Mouse (Mus musculus) liver, adult (tissue): ENCODE measurements around the gene Spry1.

ENCODE experiments used
- GATA4 ChIP-seq: IDR thresholded peaks from 2 replicates; pipeline ENCODE4 v1.6.1; 2014; ENCODE audit warnings: mild to moderate bottlenecking, low read length; ENCODE audit not compliant: insufficient replicate concordance

Gene Spry1

DNA sequence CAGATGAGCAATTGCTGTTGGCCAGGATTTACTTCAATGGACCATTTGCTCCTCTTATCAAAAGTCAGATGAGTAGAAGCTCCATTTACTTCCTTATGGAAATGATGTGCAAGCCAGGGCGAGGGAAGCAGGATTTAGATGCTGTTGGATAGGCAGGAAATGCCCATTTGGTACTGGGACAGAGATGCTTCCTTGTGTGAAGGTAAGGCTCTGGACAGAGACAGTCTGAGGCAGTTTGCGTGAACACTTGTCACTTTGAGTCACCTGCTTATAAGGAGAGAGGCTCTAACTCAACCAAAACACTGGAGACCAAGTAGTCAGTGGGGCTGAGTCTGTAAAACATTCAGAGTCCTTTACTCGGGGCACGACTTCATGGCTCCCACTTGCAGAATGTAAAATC, 2.8 kb upstream of the Spry1 start:
- TF ChIP-seq GATA4 = no peak

DNA sequence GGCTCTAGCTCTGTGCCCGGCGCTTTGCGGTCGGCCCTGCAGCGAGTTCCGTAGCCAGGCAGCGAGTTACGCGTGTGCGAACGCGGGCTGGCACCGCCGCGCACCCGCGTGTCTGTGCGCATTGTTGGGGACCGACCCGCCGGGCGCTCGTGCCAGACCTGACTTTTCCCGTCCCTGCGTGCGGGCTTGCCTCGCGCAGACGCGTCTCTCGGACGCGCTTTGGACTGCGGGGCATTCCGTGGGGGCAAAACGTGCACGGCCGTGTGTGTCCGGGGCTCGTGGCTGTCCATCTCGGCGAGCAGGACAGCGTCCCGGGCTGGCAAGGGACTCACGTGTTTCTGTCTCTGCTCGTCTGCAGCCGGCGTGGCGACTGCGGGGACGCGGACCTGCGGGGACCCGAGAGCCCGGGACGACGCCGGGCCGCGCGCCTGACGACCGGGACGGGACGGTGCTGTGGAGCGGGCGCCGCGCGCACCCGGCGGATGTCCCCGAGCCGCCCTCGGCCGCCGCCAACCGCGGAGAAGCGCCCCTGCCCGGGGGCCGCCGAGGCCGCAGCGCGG, 495 bp downstream of the Spry1 start:
- no peak for TF ChIP-seq GATA4

DNA sequence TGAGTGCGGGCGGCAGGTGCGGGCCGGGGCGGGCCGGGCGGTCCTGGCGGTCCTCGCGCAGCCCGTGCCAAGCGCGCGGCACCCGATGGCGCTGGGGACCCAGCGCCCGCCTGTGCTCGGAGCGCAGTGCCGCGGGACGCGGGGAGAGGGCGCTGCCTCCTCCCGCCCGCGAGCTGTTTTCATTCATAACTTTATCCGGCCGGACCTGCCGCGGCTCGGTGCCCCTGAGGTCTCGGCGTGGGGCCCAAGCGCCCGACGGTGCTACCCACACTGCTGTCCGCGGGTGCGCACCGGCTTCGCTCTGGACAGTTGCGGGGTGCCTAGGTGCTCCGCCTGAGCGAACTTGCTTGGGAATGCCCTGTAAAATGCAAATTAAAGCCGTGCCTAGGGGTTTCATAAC, 1.1 kb downstream of the Spry1 start:
- TF ChIP-seq GATA4 = no peak

DNA sequence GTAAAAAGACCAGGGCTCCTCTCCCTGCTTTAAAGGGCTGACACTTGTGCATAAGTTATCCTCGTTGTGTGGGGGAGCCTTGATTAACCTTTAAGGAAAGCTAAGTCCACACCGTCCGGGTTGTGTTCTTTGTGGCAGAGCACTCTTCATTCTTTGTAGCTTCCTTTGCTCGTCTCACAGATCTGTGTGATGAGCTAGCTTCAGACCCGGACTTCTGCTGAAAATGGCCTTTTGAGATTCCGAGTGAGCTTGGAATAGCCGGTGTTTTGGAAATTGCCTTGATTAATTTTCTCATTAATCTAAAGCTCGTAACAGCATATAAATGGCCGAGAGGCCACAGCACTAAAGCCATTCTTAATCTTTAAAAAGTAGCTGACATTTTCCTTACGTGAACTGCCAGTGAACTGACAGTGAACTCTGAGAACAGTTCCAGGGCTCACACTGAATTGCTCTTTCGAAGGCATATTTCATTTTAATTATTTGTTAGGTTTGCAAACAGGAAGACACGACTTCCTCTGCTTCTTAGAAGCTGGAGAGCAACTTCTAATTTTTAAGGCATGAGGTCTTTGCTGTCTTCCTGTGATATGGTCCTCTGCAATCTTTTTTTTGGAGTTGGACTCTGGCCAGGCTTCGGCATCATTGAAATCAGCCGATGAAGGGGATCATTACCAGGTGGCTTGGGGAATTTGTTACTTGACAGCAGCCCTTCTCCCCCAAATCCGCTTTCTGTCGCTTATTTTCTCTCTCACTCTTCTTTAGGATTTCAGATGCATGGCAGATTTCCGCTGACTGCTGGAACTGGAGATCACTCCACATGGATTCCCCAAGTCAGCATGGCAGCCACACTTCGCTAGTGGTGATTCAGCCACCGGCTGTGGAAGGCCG, 2.3 kb downstream of the Spry1 start:
- 0 out of 2 replicates have a peak, but pooled peaks have one; percentile 29 for TF ChIP-seq GATA4

DNA sequence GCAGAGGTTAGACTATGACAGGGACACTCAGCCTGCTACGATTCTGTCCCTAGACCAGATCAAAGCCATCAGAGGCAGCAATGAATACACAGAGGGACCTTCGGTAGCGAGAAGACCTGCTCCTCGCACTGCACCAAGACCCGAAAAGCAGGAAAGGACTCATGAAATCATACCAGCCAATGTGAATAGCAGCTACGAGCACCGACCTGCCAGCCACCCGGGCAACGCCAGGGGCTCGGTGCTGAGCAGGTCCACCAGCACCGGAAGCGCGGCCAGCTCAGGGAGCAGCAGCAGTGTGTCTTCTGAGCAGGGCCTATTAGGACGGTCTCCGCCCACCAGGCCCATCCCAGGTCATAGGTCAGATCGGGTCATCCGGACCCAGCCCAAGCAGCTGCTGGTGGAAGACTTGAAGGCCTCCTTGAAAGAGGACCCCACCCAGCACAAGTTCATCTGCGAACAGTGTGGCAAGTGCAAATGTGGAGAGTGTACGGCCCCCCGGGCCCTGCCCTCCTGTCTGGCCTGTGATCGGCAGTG, 3.0 kb downstream of the Spry1 start:
- TF ChIP-seq GATA4 = no peak

DNA sequence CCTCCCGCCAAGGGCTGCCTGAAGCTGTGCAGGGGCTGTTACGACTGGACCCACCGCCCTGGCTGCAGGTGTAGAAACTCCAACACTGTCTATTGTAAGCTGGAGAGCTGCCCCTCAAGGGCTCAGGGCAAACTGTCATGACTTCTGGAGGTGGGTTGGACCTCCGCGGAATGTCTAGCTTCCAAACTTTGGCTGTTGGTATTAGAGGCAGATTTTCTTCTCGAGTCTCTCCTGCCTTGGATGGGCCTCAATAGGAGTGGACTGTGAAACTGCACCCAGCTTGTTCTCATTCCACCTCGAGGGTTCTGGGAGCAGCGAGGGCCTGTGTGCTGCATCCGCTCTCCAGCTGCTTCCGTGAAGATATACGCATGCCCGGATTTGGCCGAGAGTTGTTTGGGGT, 3.7 kb downstream of the Spry1 start:
- TF ChIP-seq GATA4 = no peak

DNA sequence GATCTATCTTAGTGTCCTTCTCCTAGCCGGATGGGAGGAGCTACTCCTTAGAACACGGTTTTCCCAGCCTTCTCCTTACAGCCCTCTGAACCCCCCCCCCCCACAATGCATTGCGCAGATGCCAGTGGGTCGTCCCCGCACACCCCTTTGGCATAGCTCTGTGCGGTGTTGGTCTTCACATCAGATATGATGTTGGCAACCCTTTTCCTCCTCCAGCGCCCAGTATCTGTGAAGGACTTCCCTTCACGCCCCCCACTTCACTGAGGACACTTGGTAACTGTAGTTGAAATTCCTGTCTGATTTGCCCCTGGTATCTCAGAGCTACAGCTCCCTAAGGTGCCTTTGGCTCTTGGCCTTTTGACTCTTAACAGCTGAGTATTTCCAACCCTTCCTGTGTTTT, 4.2 kb downstream of the Spry1 start:
- no peak for TF ChIP-seq GATA4

DNA sequence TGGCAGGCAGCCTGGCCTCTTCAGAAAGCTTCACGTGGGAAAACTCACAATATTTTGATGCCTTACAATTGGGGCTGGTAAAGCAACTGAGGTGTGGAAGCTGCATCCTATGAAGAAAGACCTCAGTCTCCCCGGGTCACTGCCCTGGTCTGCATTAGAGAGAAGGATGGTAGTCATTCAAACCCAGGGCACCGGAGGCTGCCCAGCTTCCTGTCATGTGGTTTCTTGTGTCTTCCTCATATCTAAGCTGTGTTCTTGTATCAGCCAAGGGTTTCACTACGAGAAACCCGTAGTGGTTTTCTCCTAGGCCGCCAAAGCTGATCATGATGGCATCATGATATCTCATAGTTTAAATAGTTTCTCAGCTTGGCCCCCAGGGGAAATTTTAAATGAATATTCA, 5.3 kb downstream of the Spry1 start:
- no peak for TF ChIP-seq GATA4

DNA sequence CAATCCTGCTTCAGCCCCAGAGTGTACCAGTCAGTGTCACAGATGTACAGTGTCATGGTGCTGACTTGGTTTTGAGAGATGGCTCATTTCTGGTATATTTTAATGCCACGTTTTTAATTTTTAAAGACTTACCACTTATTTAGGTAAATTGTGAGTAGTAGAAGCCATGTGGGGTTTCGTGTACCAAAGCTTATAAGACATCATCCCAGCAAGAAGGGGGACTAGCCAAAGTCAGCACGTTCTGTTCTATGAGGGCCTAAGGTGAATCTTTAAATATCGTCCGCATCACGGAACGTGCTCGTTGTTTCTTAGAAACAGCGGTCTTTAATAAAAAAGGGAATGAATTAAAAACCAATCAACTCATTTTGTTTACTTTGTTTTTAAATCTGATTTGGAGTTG, 6.5 kb downstream of the Spry1 start:
- no peak for TF ChIP-seq GATA4

DNA sequence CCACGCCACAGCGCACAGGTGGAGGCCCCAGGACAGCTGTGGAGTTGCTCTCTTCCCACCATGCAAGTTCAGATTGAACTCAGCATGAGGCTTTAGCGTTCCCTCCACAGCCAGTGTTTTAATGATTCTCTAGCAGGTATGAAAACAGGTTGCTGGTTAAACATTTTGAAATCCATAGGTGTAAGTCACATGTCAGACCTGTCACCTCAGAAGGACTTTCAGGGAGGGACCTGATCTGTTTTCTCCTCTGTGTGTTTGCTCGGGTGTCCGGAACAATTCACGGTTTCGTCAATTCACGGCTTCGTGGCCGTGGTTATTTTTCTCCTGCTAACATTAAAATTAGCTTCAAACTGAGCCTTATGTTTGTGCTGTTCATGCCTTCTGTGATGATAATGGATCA, 7.5 kb downstream of the Spry1 start:
- TF ChIP-seq GATA4 = no peak

DNA sequence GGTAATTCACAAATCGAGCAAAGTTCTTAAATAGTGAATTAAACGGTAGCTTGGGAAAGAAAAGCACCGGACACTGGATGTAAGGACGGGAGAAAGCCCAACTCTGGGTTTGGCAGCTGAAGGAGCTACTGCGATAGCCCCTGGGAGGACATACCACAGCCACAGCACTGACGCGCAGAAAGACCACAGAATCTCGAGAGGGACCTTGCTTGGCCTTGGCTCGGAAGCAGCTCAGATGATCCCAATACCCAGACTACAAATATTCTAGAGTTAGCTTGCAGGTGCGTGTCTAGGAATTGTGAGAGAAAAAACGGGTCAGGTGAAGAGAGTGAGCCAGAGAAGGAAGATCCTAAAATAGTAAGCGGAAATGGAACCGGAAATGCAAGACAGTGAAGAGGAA, 8.5 kb downstream of the Spry1 start:
- TF ChIP-seq GATA4 = no peak

DNA sequence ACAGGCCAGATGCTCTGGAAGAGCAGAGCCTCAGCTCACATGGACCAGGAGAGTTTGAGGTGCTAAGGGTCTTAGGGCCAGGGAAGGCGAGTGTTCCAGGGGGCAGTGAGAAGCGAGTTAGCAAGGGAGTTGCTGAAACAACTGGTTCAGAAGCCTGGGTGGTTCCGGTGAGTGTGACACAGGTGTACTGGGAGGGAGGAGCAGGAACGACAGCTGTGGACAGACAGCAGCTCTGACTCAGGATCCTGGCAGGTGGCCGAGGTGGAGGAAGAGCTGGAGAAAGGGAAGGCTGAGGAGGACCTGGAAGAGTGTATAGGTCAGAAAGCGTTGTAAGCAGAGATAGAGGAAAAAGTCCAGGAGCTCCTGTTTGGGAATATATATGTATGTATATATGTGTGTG, 9.5 kb downstream of the Spry1 start:
- TF ChIP-seq GATA4 = no peak

DNA sequence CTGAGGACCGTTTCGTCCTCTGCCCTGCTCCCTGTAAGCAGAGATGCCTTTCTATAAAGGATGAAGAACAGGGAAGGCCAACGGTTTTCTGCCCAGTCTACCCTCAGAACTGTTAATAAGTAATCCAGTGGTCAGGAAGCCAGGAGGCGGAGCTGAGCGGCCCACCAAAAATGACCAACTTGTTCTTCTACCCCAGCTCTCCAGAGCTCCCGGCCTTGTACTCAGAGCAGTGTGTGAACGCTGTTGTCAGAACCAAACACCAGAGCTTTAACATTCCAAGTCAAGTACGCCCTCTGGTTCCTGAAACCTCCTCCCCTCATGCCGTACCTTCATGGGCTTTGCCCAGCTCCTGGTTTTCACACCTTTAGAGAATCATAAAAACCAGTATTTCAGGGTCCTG, 12.8 kb downstream of the Spry1 start:
- no peak for TF ChIP-seq GATA4

DNA sequence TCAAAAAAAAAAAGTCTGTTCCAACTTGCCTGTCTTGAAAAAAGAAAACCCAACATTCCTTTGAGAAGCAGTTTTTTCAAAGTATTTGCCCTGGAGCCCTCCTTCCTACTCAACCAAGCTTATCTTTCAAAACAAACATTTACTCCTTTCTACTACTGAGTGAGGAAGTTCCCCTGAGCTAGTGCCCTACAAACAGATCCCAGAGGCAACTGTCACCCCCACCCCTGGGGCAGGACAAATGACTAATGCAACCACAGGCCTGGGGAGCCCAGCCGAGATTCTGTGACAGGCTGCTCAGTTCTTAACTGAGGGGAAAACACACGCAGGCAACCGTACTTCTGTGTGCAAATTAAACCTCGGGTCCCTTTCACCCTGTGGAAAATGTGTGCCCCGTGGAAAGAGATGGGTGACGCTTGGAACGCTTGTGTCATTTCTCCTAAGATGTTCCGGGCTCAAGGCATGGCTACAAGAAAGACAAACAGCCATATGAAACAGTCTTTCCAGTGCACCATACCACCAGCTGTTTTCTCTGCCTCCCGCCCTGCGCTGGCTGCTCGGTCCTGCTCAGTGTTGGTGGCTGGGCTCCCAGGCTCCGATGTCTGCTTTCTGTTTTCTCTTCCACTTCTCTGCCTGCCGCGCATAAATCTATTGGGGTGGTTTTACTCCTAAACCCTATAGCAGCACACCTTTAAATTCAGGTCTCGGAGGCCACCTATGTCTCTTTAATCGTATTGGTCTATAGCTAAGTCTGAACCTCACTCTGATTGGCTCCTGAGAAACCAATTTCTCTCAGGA, 14.4 kb downstream of the Spry1 start:
- no peak for TF ChIP-seq GATA4

DNA sequence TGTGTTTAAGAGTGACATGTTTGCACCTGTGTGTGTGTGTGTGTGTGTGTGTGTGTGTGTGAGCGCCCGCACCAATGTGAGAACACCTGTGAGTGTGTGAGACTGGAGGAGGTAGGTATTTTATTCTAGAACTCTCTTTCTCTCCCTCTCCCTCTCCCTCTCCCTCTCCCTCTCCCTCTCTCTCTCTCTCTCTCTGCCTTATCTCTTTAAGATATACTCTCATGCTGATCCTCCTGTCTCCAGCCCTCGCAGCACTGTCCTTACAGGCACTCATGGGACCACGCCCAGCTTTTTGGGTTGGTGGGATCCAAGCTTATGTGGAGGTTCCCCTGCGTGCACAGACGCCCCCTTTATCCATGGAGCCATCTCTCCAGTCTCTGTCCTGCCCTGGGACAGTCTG, 15.0 kb downstream of the Spry1 start:
- TF ChIP-seq GATA4 = no peak
